Mouse (Mus musculus): ENCODE results near the gene Ifrd1. TPM values are rescaled to one million over a fixed set of nuclear protein-coding genes. Genes with fewer than 3 reads are reported as not detected.

Gene Ifrd1
- 186 and 201 TPM in 2 replicates for polyA plus RNA-seq (2014; fragmentation: Nextera tagmentation; extraction: Ambion mirVana)

GRCm38 (mm10) chr12:40248454-40249180 is at the start of gene Ifrd1:
Gene Ifrd1 (minus strand): TSS chr12:40248504.
- Histone ChIP-seq H3K36me3 (ENCODE audit: control insufficient read depth, insufficient read depth, low read length) (no peaks in the 10 kb centered on the region), H3K4me1 (ENCODE audit: control insufficient read depth, insufficient read depth, low read length) (no peaks in the 10 kb centered on the region), H3K9ac (replicated peaks; ENCODE audit: low read length) (no peak within 1 kb of the TSS), H3K4me2 (ENCODE audit: low read length) (no peak within 1 kb of the TSS), H3K27ac (replicated peaks; ENCODE audit: low read depth, low read length) (no peak within 1 kb of the TSS), H3K27me3 (ENCODE audit: control insufficient read depth, insufficient read depth, low read length) (no peaks in the 10 kb centered on the region), H3K9me3 (ENCODE audit: control insufficient read depth, low read length) (no peaks in the 10 kb centered on the region), H3K4me3 (replicated peaks; ENCODE audit: low read depth, low read length) (no peak within 1 kb of the TSS)
- ATAC-seq (ENCODE audit: low FRiP score, low TSS enrichment) = no peak
- no peak for DNase-seq
- WGBS = 82% methylated on average over 5 of the region's 5 CpGs

GRCm38 (mm10) chr12:40286539-40286938 is 38.2 kb upstream of the Ifrd1 start:
- no peak for ATAC-seq (ENCODE audit: low FRiP score, low TSS enrichment)
- Histone ChIP-seq H3K4me3 (replicated peaks; ENCODE audit: low read depth, low read length) (no peak overlapping the region), H3K9ac (replicated peaks; ENCODE audit: low read length) (no peak overlapping the region), H3K9me3 (ENCODE audit: control insufficient read depth, low read length) (no peaks in the 10 kb centered on the region), H3K27ac (replicated peaks; ENCODE audit: low read depth, low read length) (no peak overlapping the region), H3K4me1 (ENCODE audit: control insufficient read depth, insufficient read depth, low read length) (no peaks in the 10 kb centered on the region), H3K4me2 (ENCODE audit: low read length) (no peak overlapping the region), H3K36me3 (ENCODE audit: control insufficient read depth, insufficient read depth, low read length) (no peaks in the 10 kb centered on the region), H3K27me3 (ENCODE audit: control insufficient read depth, insufficient read depth, low read length) (no peaks in the 10 kb centered on the region)
- WGBS = 79% methylated on average over 4 of the region's 4 CpGs
- peak; percentile 29 for DNase-seq

DNA sequence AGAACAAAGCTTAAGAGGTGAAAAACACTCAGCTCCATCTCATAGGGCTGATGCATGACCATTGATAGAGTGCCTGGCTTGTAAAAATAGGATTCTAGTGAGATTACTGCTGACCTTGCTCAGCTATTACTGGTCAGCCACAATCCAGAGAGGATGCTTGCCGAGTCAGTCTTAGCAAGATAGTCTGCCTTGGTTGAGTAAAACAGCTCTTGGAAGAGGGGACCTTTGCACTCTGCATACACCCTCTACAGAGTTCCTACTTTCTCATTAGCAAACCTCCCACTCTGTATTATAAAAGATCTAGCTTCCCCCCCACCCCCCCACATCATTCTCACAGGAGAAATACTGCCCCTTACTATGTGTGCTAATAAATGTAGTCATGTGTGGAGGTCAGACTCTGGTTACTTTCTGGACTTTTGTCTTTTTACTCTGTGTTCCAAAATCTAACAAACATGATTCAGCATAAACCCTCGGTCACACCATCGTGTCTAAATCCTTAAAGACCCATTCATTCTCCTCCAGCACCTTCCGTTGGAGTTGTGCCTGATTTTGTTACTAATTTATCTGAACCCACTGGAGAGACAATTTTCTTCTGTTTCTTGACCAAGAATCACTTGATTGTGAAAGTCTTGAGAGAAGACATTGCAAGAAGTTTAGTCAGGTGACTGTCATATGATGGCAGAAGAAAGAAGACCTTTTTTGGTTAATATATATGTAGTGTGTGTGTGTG is 32.5 kb upstream of the Ifrd1 start:
- no peak overlapping the region for H3K27ac ChIP-seq (replicated peaks; ENCODE audit: low read depth, low read length)
- 90% methylated on average over 4 of the region's 4 CpGs for WGBS
- H3K36me3 ChIP-seq (ENCODE audit: control insufficient read depth, insufficient read depth, low read length) = no peaks in the 10 kb centered on the region
- H3K4me3 ChIP-seq (replicated peaks; ENCODE audit: low read depth, low read length) = no peak overlapping the region
- no peaks in the 10 kb centered on the region for H3K4me1 ChIP-seq (ENCODE audit: control insufficient read depth, insufficient read depth, low read length)
- DNase-seq (no peak), ATAC-seq (ENCODE audit: low FRiP score, low TSS enrichment) (no peak)
- H3K9me3 ChIP-seq (ENCODE audit: control insufficient read depth, low read length) = no peaks in the 10 kb centered on the region
- no peak overlapping the region for H3K9ac ChIP-seq (replicated peaks; ENCODE audit: low read length)
- H3K4me2 ChIP-seq (ENCODE audit: low read length) = no peak overlapping the region
- H3K27me3 ChIP-seq (ENCODE audit: control insufficient read depth, insufficient read depth, low read length) = no peaks in the 10 kb centered on the region

GRCm38 (mm10) chr12:40277581-40277980 is 29.3 kb upstream of the Ifrd1 start:
- Histone ChIP-seq H3K27ac (replicated peaks; ENCODE audit: low read depth, low read length) (no peak overlapping the region), H3K9ac (replicated peaks; ENCODE audit: low read length) (no peak overlapping the region), H3K4me1 (ENCODE audit: control insufficient read depth, insufficient read depth, low read length) (no peaks in the 10 kb centered on the region), H3K36me3 (ENCODE audit: control insufficient read depth, insufficient read depth, low read length) (no peaks in the 10 kb centered on the region), H3K27me3 (ENCODE audit: control insufficient read depth, insufficient read depth, low read length) (no peaks in the 10 kb centered on the region), H3K9me3 (ENCODE audit: control insufficient read depth, low read length) (no peaks in the 10 kb centered on the region), H3K4me2 (ENCODE audit: low read length) (no peak overlapping the region), H3K4me3 (replicated peaks; ENCODE audit: low read depth, low read length) (no peak overlapping the region)
- 93% methylated on average over 3 of the region's 3 CpGs for WGBS
- DNase-seq (no peak), ATAC-seq (ENCODE audit: low FRiP score, low TSS enrichment) (no peak)

DNA sequence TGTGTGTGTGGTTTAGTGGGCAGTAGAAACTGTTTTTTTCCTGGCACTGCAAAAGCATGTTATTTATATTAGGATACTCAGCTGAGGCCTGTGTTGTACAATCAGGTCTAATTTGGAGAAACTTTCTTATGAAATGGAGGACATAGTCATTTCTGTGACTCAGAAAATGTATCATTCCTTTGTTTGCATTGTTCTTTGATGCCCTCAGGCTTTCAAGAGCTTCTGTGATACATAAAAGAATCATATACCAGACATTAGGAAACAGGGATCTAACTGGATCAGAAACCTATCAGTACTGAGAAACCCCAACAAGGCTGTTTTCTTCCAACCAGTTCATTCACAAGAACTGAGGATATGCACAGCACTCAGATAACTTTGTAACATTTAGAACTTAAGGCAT is 26.6 kb upstream of the Ifrd1 start:
- H3K9me3 ChIP-seq (ENCODE audit: control insufficient read depth, low read length) = no peaks in the 10 kb centered on the region
- H3K9ac ChIP-seq (replicated peaks; ENCODE audit: low read length) = no peak overlapping the region
- H3K27me3 ChIP-seq (ENCODE audit: control insufficient read depth, insufficient read depth, low read length) = no peaks in the 10 kb centered on the region
- no peak overlapping the region for H3K4me2 ChIP-seq (ENCODE audit: low read length)
- no peaks in the 10 kb centered on the region for H3K4me1 ChIP-seq (ENCODE audit: control insufficient read depth, insufficient read depth, low read length)
- no peak overlapping the region for H3K4me3 ChIP-seq (replicated peaks; ENCODE audit: low read depth, low read length)
- no peak for DNase-seq
- ATAC-seq (ENCODE audit: low FRiP score, low TSS enrichment) = no peak
- no peaks in the 10 kb centered on the region for H3K36me3 ChIP-seq (ENCODE audit: control insufficient read depth, insufficient read depth, low read length)
- no peak overlapping the region for H3K27ac ChIP-seq (replicated peaks; ENCODE audit: low read depth, low read length)

DNA sequence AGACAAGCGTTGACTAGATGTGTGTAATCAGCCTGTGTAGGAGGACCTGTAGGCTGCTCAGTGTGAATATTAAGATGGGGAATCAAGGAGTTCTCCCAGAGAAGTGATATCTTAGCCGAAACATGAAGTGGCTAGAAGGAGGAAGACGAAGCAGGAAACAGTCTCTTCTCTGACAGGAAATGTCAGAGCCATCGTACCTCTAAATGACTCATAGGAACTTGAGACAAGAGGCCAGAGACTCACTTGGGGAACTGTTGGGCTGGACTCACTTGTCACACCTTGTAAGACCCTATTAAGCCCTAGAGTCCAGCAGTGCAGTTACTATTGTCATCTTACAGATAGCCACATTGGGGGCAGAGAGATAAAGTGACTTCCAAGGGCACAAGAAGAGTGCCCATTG is 25.0 kb upstream of the Ifrd1 start:
- ATAC-seq (ENCODE audit: low FRiP score, low TSS enrichment) = no peak
- H3K4me1 ChIP-seq (ENCODE audit: control insufficient read depth, insufficient read depth, low read length) = no peaks in the 10 kb centered on the region
- H3K27ac ChIP-seq (replicated peaks; ENCODE audit: low read depth, low read length) = no peak overlapping the region
- WGBS = 90% methylated on average over 4 of the region's 4 CpGs
- no peak overlapping the region for H3K4me3 ChIP-seq (replicated peaks; ENCODE audit: low read depth, low read length)
- H3K36me3 ChIP-seq (ENCODE audit: control insufficient read depth, insufficient read depth, low read length) = no peaks in the 10 kb centered on the region
- H3K4me2 ChIP-seq (ENCODE audit: low read length) = no peak overlapping the region
- H3K9me3 ChIP-seq (ENCODE audit: control insufficient read depth, low read length) = no peaks in the 10 kb centered on the region
- no peaks in the 10 kb centered on the region for H3K27me3 ChIP-seq (ENCODE audit: control insufficient read depth, insufficient read depth, low read length)
- no peak for DNase-seq
- H3K9ac ChIP-seq (replicated peaks; ENCODE audit: low read length) = no peak overlapping the region

DNA sequence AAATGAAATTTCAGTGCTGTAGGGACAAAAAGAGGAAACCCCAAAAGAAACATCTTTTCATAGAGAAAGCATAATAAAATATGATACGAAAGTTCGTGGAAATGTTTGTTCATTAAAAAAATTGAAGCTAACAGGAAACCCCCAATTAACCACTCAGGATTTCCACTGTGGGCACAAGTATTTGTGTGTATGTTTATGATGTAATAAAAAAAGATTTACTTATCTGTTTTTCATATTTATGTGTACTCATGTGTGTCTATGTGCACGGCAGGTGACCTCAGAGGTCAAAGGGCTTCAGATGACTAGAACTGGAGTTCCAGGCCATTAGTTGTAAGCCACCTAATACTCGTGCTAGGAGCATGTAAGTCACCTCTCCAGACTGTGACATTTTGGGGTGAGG is 24.4 kb upstream of the Ifrd1 start:
- DNase-seq (no peak), ATAC-seq (ENCODE audit: low FRiP score, low TSS enrichment) (no peak)
- Histone ChIP-seq H3K9ac (replicated peaks; ENCODE audit: low read length) (no peak overlapping the region), H3K4me1 (ENCODE audit: control insufficient read depth, insufficient read depth, low read length) (no peaks in the 10 kb centered on the region), H3K36me3 (ENCODE audit: control insufficient read depth, insufficient read depth, low read length) (no peaks in the 10 kb centered on the region), H3K27me3 (ENCODE audit: control insufficient read depth, insufficient read depth, low read length) (no peaks in the 10 kb centered on the region), H3K4me3 (replicated peaks; ENCODE audit: low read depth, low read length) (no peak overlapping the region), H3K9me3 (ENCODE audit: control insufficient read depth, low read length) (no peaks in the 10 kb centered on the region), H3K4me2 (ENCODE audit: low read length) (no peak overlapping the region), H3K27ac (replicated peaks; ENCODE audit: low read depth, low read length) (no peak overlapping the region)
- 81% methylated on average over 4 of the region's 4 CpGs for WGBS

DNA sequence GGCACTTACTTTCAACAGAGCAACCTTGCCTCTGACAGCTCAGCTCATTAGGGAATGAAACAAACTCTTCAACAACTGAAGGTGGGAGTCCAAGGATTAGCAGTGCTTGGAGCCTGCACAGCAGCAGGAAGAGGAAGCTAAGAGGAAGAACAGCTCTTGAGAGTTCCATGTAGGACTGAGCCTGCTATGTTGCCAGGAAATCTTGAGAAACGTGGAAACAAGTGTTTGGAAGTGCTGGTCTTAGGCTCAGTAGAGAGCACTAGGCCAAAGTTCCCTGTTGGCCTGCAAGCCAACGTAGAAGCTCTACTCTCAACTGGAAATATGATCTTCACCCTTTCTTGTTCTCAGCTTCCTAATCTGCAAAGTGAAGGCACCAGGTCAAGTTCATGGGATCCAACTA is 20.0 kb upstream of the Ifrd1 start:
- Histone ChIP-seq H3K9me3 (ENCODE audit: control insufficient read depth, low read length) (no peaks in the 10 kb centered on the region), H3K4me1 (ENCODE audit: control insufficient read depth, insufficient read depth, low read length) (no peaks in the 10 kb centered on the region), H3K27ac (replicated peaks; ENCODE audit: low read depth, low read length) (no peak overlapping the region), H3K9ac (replicated peaks; ENCODE audit: low read length) (no peak overlapping the region), H3K4me3 (replicated peaks; ENCODE audit: low read depth, low read length) (no peak overlapping the region), H3K4me2 (ENCODE audit: low read length) (no peak overlapping the region), H3K27me3 (ENCODE audit: control insufficient read depth, insufficient read depth, low read length) (no peaks in the 10 kb centered on the region), H3K36me3 (ENCODE audit: control insufficient read depth, insufficient read depth, low read length) (no peaks in the 10 kb centered on the region)
- 81% methylated on average over 2 of the region's 2 CpGs for WGBS
- no peak for ATAC-seq (ENCODE audit: low FRiP score, low TSS enrichment)
- no peak for DNase-seq

GRCm38 (mm10) chr12:40263712-40264111 is 15.4 kb upstream of the Ifrd1 start:
- Histone ChIP-seq H3K27ac (replicated peaks; ENCODE audit: low read depth, low read length) (no peak overlapping the region), H3K27me3 (ENCODE audit: control insufficient read depth, insufficient read depth, low read length) (no peaks in the 10 kb centered on the region), H3K4me1 (ENCODE audit: control insufficient read depth, insufficient read depth, low read length) (no peaks in the 10 kb centered on the region), H3K36me3 (ENCODE audit: control insufficient read depth, insufficient read depth, low read length) (no peaks in the 10 kb centered on the region), H3K9ac (replicated peaks; ENCODE audit: low read length) (no peak overlapping the region), H3K4me3 (replicated peaks; ENCODE audit: low read depth, low read length) (no peak overlapping the region), H3K4me2 (ENCODE audit: low read length) (no peak overlapping the region), H3K9me3 (ENCODE audit: control insufficient read depth, low read length) (no peaks in the 10 kb centered on the region)
- ATAC-seq (ENCODE audit: low FRiP score, low TSS enrichment) = no peak
- WGBS = 93% methylated on average over 4 of the region's 4 CpGs
- no peak for DNase-seq

Data from midbrain, embryonic 14.5 days (tissue).